Mouse (Mus musculus): ENCODE measurements at regions not wholly inside any gene's neighbourhood (a gene's known extent, or its start where the extent isn't known, plus 50 kb on each side); places are given as distances from the start of the nearest gene placed in this dataset.

DNA sequence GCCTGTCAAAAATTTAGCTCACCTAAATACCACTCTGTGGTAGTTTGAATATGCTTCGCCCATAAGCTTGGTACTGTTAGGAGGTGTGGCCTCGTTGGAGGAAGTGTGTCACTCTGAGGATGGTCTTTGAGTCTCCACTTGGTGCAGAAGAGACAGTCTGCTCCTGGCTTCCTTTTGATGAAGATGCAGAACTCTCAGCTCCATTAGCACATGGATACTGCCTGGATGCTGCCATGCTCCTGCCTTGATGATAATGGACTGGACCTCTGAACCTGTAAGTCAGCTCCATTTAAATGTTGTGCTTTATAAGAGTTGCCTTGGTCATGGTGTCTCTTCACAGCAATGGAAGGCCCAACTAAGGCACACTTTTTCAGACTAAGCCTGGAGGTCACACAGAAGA is 56.9 kb upstream of the Pik3r1 start:
- in situ Hi-C loops (cut with MboI, MseI), result no loop called here

- in situ Hi-C loops (cut with MboI, MseI), result no loop called here
Measured at GRCm38 (mm10) chr13:101831872-101832629, 64.0 kb upstream of the Pik3r1 start.

DNA sequence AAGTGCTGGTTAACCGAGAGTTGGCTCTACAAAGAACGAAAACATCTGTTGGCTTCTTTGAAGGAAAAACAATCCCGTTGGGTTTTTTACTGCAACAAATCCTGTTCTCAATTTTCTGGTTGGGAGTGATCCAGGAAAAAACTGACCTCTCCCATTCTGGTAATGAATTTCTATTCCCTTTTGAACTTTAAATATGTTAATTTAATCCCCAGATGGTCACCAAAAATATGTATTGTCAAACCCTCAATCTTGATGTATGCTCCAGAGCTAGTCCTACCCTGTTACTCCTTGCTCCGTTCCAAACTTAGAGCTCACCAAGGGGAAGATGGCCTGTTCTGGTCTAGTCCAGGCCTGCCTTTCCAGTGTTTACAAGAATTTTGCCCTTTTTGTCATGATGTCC is 66.5 kb upstream of the Pik3r1 start:
- in situ Hi-C loops (cut with MboI, MseI), result no loop called here

- in situ Hi-C loops (cut with MboI, MseI), result no loop called here
Measured at GRCm38 (mm10) chr13:101836992-101837391, 69.0 kb upstream of the Pik3r1 start.

DNA sequence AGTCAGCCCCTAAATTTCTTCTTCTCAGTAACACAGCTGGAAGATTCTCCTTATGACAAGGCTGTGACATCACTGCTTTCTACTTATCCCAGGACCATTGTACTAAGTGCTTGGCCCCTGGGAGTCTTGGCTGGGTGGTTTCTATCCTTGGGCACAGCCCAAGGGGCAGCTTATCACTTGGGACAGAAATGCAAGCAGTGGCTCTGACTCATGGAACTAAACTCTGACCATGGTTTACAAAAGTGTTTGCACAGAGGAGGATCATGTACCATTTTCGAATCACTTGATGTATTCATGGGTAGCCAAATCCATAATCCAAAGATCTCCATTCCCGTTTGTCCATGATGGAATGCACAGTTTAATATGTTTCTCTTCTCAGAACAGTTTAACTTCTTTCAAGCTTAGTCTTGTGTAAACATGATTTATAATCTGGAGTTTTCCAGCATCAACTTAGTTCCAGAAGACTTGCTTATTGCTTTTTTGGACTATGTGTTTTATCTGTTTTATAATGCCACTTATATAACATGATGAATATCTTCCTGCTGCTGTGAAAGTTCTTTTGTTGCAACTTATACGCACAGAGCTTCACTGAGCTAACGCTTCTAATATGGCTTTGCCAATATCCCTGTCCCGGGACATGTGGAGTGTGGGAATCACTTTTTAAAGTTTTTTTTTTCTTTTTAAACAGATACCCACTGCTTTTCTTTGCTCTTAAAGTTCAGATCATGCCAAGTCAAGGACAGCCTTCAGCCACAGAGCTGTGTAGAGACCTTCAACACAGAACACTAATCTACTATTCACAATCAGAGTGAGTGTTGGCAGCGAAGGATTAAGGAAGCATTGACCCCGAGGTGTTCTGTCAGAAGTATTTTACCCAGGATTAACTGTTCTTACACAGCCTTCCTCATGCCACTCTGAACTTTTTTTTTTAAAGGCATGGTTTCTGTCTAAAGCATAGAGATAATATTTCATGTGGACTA is 76.7 kb upstream of the Pik3r1 start:
- in situ Hi-C loops (cut with MboI, MseI), result no loop called here

DNA sequence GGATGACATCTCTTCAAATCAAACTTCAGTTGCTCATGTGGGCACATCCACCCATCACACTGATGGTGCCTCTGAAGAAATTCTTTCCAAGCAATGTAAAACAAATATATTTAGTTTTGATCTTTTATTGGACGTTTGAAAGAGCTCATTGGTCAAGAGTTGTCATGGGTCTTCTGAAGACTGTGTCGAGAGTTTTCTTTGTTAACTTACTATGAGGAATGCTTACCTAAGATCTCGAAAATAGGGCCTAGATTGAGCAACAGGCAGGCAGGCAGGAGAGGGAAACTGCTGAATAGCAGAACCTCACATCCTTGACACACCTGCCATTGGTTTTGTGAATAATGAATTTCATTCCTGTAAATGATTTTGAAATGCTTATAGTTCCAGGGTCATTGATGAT is 78.0 kb upstream of the Pik3r1 start:
- in situ Hi-C loops (cut with MboI, MseI), result no loop called here

- in situ Hi-C loops (cut with MboI, MseI), result no loop called here
Measured at GRCm38 (mm10) chr13:101847879-101848600, 80.0 kb upstream of the Pik3r1 start.

- in situ Hi-C loops (cut with MboI, MseI), result no loop called here
Measured at GRCm38 (mm10) chr13:101848601-101849147, 80.7 kb upstream of the Pik3r1 start.

GRCm38 (mm10) chr13:101849416-101849815 is 81.4 kb upstream of the Pik3r1 start:
- in situ Hi-C loops (cut with MboI, MseI), result no loop called here

DNA sequence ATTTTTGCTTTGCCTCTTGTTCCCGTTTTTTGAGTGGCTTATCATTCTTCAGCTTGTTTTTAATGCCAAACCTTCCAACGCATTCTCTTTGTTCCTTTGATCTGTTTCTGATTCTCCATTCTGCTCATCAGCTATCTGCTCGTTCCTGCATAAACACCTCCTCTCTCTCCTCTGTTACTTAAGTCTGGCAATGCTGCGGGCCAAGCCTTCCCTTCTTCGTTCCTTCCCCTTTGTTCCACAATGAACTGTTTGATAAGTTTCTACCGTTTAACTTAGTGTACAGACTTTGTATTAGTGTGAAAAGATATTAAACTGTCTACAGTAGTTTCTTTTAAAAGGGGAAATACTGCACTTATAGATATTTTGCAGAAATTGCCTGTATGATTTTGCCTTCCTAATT is 83.3 kb upstream of the Pik3r1 start:
- in situ Hi-C loops (cut with MboI, MseI), result no loop called here

GRCm38 (mm10) chr13:101852960-101853359 is 84.9 kb upstream of the Pik3r1 start:
- in situ Hi-C loops (cut with MboI, MseI), result no loop called here

DNA sequence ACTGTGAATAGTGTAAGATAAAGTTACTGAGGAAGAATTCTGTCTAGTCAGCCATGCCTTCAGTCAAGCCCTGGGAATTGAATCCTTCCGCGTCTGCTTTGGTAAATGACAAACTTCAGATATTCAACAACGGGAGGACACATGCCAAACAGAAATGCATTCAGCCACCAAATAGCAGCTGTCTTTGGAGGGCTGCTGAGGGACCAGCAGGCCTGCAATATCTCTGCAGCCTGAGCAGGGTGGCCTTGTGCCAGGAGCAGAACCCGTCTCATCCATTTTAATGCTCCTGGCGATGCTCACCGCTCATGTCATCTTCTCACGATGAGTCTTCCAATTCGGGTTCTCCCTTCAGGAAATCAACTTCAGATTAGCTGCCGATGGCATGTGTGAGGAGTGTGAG is 87.1 kb upstream of the Pik3r1 start:
- in situ Hi-C loops (cut with MboI, MseI), result no loop called here

DNA sequence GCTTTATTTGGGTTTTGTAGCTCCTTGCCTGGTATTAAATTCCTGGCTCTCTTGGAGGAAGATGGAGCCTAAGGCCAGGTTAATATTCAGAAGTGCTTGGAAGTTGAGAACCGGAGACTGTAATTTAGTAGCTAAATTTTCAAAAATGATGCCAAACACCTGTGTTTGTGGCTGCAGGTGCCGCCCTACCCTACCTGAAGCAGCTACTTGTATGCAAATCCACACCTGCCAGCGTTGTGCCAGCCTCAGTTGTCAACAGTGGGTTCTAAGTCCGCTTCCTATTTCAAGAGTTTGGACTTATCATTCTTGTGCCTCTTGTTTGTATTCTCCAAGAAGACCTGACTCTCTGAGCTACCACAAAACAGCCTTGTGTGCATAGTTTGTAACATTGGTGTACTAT is 92.7 kb upstream of the Pik3r1 start:
- in situ Hi-C loops (cut with MboI, MseI), result no loop called here

DNA sequence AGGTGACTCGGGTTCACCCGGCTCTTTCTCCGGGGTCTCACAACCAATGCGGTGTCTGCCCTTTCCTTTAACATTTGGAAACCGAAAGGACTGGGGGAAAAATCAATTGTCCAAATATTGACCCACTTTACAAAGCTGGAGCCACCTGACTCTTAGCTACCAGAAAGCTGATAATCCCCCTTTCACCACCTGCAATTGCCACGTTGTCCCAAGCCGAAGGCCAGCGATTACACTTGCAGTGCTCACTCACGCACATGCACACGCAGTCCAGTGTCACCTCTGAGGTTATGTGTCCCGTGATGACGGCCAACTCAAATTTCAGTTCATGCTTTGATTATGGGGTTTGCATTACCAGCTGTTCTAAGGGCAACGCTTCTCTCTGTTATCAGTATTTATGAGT is 94.0 kb upstream of the Pik3r1 start:
- in situ Hi-C loops (cut with MboI, MseI), result no loop called here

GRCm38 (mm10) chr13:101863015-101863414 is 95.0 kb upstream of the Pik3r1 start:
- in situ Hi-C loops (cut with MboI, MseI), result no loop called here

DNA sequence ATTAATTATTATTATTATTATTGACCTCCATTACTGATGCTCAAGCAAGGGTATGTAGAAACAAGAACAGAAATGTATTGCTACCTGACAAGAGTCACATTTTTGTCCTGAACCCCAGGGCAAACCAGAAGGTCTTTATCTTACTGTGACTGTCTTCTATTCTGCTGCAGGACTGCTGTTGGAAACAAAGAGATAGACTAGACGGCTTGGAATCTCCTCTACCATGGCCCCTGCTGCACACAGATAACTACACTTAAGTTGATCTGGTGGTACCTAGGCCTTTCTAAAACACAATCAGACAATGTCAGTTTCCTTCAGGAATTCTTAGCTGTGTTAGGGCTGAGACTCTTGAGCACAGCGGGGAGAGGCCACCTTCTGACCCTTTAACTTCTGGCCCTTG is 95.6 kb upstream of the Pik3r1 start:
- in situ Hi-C loops (cut with MboI, MseI), result no loop called here

- in situ Hi-C loops (cut with MboI, MseI), result no loop called here
Measured at GRCm38 (mm10) chr13:101866843-101867242, 98.8 kb upstream of the Pik3r1 start.

- in situ Hi-C loops (cut with MboI, MseI), result no loop called here
Measured at GRCm38 (mm10) chr13:101874761-101875160, 106.7 kb upstream of the Pik3r1 start.

DNA sequence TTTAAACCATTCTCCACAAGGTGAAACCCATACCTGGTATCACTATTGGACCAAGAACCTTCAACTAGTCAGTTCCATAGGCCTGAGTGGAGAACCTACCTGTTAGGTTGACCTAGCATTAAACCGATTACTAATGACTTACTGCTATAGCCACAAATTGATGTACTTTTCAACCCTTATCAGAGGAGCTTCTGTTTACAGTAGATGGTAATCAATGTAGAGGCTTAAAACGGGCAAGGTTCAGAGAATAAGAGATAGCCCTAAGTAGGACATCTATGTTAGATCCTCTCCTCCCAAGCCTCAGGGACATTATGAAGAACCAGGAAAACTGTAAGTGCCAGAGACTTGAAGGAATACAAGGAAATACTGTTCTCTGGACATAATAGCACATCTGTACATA is 108.1 kb upstream of the Pik3r1 start:
- in situ Hi-C loops (cut with MboI, MseI), result no loop called here

- in situ Hi-C loops (cut with MboI, MseI), result no loop called here
Measured at GRCm38 (mm10) chr13:101876601-101877000, 108.6 kb upstream of the Pik3r1 start.

GRCm38 (mm10) chr13:101878168-101878567 is 110.2 kb upstream of the Pik3r1 start:
- in situ Hi-C loops (cut with MboI, MseI), result no loop called here

DNA sequence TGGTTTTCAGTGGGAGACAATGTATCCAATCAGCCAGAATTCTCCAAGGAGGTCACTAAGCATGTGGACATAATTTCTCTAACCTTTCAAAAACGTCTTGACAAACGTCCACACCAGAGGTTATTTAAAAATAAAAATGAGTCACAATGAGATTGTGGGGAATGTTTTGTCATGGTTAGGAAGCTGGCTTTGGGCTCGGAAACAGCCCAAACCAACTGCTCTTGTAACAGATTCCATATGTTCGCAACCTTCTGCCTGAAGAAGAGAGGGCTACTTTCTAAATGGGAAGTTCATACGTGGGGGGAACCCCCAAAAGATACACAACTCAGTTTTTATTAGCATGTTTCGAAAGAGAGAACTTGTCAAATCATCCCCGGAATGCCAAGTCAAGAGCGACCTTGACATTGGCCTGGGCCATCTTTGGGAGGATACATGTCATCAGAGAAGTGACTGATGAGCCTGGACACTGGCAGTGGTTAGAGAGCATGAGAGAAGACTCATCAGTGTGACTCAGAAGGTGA is 111.6 kb upstream of the Pik3r1 start:
- in situ Hi-C loops (cut with MboI, MseI), result no loop called here
